Mouse (Mus musculus) adrenal gland (tissue): ENCODE measurements around the gene Stk4.

Experiments
- intact Hi-C: fragments of 180-260 bp; cut with DNase I; formaldehyde crosslinking; loops from one replicate; pipeline ENCODE4 v1.15.1; 2025

Stk4 gene

DNA sequence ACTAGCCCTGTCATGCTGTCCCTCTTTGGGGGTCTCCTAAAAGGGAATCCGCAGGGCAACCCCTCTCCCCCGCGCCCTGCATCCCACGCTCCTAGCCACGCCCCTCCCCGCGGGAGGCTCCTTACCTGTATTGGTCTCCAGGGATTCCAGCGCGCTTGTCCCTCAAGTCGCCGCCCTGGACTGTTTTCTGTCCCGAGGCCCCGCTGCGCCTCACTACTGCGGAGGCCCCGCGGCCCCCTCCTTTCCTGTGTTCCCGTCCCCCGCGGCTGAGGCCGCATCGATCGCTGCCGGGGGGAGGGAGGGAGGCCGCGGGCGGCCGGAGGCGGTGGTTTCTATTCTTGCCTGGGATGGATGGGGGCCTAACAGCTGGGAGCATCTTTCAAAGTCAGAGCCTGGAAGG, 100.8 kb downstream of the Stk4 start, which contains the start of gene Kcns1:
Gene Kcns1 (minus strand): TSS at position 212 of the 400 bp plus-strand sequence.
- intact Hi-C loops, result no loop called here

DNA sequence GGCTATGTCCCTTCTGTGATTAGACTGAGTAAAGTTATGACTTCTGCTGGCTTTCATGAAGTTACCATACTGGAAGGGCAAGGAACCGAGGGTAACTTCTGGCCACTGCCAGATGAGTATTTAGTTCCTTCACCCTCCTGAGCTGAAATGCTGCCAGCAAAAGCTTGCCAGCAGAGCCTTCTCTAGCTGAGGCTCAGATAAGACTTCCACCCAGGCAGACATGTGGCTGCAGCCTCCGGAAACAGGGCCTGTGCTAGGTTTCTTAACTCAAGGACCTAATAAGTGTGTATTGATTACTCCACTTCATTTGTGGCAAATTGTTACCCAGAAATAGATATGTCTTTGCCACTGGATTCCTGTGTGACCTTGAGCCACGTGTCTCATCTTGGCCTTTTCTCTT, 103.3 kb downstream of the Stk4 start:
- intact Hi-C loops, result no loop called here

DNA sequence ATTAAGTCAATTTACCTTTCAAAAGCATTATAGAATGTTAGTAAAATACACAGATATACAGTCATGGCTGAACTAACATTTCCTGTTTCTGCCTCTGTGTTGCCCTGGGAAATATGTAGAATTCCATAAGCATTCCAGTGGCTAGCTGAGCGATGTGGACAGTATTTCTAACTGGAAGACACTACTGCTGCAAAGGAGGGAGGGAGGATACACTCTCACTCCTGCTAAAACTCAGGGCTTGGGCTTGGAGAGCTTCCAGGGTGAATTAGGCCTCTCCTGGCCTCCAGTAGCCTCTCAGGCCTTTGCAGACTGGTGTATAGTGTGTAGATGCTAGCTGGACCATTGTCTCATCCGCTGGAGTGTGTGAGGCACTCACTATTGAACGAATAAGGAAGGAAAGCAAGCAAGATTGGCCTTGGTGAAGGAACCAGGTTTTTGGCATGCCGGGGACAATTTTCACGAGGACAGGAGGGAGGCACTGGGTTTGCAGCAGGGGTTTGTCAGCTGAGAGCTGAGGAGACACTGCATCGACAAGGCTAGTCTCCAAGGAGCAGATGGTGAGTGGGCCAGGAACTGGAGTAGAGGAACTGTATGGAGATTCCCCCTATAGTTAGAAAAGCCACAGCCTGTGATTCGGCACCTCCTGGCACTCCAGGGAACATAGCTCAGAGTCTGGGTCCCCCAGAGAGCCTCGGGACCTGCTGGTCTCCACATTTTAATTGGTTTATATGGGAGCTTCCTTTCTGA, 104.7 kb downstream of the Stk4 start:
- intact Hi-C loops, result no loop called here

DNA sequence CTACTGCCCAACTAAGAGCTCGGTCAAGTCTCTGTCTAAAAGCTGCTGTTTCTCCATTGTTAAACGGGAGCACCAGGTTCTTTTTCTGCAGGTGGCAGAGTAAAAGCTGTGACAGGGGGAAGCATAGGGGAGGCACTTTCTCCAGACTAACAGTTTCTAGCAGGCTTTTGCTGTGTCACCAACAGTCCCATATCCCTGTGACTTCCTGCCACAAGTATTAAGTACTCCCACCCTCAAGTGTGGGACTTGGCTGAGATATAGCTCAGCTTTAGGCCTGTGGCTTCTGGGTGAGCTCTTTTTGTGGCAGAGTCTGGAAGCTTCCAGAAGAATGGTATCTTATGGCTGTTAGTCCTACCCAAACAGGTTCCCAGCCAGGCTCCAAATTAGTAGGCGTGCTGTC, 105.7 kb downstream of the Stk4 start:
- intact Hi-C loops, result no loop called here

DNA sequence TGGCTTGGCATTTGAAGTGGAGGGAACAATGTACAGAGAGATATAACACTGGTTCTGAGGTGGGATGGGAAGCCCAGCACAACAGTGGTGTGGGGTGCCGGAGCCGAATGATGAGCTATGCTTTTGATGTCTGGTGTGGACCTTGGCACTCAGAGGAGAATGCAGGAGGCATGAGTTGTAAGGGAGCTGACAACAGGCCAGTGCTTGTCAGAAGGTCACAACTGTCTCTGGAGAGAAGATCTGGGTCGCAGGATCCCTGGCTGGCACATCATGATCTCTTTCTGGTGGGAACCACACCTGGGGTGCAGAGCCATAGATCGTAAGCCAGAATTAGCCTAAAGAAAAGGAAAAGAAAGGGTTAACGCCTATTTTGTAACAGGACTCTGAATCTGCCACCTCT, 107.7 kb downstream of the Stk4 start:
- intact Hi-C loops, result loop anchor here (2.0 kb wide), 1 partner anchor 41 kb away; no protein-coding TSS in a partner anchor

DNA sequence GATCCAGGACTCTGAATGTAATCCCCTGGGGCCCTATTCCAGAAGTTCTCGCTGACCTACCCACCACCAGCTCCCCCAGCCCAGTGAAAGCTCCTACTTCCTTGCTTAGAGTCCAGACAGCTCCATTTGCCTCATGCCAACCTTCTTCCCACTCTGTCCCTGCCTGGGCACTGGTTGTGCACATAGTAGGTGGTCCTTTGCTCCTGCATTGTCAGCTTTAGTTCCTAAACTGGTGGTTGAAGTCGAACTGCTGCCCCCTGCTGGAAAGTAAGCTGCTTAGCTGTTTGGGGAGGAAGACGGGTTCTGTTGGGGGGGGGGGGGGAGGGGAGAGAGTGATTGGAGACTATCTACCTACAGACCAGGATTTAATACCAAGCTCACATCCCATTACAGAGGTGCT, 110.0 kb downstream of the Stk4 start:
- intact Hi-C loops, result loop anchor here (2.0 kb wide), 1 partner anchor 169 kb away; no protein-coding TSS in a partner anchor

DNA sequence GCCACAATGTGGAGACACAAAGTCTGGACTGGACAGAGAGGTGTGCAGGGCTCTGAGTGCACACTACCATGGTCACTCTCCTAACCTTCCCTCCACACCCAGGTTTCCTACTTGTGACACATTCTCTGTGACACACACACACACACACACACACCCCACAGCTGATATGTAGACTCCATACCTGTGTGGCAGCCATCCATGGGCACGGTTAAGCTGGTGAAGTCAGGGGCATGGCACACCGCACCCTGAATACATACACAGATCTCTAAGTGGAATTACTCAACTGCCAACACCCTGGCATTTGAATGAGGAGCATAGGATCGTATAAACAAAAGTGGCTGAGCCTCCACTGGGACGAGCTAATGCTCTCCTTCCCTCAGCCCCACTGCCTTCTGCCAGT, 110.6 kb downstream of the Stk4 start:
- intact Hi-C loops, result loop anchor here (2.0 kb wide), 1 partner anchor 168 kb away; no protein-coding TSS in a partner anchor

DNA sequence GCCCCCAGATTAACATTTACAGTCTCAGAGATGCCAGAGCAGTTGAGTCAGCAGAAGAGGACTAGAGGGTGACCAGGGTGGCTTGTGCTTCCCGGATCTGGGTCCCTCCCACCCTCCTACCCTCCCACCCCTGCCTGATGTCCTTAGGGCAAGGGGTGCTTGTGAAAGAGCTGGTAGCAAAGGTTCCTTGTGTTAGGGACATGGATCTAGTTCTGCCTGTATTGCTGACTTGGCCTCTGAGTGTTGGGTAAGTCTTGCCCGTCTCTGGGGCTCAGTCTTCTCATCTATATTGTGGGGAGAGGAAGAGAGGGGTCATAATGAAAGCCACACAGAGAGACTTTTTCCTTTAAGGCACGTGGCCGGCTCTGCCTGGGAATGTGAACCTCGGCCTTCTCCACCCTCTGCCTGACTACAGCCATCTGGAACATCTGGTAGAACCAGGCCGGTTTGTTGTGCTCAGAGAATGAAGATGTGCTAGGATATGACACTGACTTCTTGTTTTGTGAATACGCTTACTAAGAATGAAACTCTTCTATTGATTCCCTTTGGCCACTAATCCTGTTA, 112.7 kb downstream of the Stk4 start, which contains the start of gene Wfdc5:
Gene Wfdc5 (minus strand): TSS at position 51 of the 564 bp plus-strand sequence.
- intact Hi-C loops, result no loop called here

DNA sequence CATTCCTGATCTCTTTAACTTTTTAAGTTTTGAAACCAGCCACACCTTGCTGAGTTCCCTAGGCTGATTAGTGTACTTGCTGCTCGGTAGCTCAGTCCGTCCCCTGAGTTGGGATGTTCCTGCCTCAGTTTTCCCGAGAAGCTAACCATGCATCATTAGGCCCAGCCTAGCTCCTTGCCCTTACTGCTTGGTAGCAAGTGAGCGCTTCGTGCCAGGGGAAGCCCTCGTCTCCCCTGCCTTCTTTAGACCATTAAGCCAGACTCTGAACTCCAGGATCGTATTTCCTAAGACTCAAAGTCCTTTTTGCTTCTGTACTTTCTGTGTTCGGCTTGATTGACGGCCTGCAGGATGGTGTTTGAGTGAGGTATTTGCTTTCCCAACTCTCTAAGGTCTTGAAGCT, 113.2 kb downstream of the Stk4 start:
- intact Hi-C loops, result no loop called here

DNA sequence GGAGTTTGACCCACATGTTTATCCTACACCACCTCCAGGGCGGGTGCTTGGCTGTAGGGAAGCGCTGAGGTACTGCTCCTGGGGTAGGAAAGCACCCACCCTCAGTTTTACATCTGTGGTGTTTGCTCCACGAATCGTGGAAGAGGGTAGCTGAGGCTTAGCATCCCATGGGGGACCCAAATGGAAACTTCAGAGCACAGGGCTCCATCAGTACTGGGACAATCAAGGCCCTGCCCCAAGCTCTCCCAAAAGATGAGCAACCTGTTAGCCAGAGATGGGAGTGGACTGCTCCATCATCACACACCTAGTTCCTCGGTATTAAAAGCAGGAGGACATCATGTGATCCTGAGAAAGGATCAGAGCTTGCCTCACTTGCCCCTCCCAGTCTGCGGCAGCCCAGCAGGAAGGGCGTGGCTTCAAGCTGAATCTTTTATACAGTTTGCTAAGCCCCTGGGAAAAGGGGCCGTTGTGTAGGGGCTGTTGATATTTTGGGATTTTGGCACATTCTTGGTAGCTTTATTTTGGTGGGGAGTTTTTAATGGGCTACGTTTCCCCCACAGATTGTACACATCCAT, 114.1 kb downstream of the Stk4 start:
- intact Hi-C loops, result no loop called here

DNA sequence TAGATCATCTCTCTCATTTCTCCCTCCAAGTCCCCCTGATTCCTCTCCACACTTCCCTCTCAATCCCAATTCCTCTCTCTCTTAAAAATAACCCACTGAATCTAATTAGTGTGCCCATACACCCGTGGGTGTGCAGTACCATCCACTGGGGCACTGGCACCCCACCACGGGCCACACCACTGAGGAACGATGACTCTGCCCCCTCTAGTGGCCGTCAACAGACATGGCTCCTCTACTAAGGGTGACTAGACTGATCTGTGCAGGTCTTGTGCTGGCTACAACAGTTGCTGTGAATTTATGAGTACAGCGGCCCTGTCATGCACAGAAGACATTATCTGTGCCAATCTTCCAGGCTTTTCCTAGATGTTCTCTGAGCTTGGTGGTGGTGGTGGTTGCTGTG, 118.6 kb downstream of the Stk4 start:
- intact Hi-C loops, result no loop called here

DNA sequence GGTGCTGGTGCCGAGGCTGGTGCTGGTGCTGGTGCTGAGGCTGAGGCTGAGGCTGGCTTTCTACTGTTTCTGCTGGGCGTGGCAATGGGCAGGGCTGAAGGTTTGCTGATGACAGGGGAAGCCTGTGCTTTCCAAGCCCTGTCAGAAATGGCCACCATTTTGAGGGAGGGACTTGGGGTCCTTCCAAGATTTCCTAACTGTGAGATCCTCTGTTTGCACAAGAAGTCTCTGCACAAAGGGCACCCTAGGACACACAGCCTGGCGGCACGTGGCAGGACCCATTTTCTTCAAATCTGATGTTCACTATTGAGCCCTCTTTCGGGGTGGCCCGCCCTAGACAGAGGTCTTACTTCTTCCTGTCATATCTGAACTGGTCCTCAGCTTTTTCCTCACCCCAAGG, 120.5 kb downstream of the Stk4 start, which contains the start of gene Wfdc12:
Gene Wfdc12 (minus strand): TSS at position 33 of the 400 bp plus-strand sequence.
- intact Hi-C loops, result no loop called here

DNA sequence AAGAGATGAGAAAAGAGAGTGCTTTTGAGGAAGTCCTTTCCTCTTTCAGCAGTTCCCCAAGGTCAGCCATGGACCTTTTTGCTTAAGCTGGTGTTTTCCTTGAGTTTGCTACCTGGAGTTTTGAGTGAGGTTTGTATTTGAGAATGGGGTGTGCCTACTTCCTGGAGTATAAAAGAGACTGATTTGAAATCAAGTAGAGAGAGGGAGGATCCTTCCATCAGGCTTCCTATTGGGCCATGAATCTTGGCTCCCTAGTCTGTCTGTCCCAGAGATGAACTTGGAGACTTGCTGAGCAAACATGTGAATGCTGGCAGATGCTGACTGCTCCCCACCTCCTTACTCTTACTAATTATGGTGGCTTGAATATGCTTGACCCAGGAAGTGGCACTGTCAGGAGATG, 122.2 kb downstream of the Stk4 start:
- intact Hi-C loops, result no loop called here

DNA sequence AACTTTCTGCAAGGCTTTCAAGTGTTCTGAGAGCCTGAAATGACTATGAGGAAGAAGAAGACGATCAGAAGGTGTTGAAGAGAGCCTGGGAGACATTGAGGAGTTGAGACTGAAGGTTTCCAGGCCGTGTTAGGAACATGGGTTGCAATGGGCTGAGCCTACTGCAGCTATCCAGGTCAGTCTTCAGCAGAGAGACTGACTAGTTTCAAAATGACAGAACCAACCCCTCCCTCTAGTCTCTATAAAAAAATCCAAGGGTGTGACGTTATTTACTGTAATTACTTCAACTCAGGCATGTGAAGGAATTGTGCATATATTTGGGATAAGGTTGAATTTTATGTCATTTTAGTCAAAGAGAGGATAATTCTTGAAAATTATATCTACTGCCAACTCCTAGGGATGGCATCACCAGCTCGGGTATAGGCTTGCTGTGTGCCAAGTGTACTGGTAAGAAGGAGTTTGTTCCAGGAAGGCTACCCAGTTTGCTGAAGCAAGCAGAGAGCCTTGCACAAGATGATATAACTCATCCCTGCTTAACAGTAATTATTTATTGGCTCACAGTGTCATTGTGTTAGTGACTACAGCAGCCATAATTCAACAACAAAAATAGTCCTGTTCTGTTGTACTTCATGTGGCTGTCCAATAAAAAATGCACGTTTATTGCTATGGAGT, 125.0 kb downstream of the Stk4 start:
- intact Hi-C loops, result no loop called here

DNA sequence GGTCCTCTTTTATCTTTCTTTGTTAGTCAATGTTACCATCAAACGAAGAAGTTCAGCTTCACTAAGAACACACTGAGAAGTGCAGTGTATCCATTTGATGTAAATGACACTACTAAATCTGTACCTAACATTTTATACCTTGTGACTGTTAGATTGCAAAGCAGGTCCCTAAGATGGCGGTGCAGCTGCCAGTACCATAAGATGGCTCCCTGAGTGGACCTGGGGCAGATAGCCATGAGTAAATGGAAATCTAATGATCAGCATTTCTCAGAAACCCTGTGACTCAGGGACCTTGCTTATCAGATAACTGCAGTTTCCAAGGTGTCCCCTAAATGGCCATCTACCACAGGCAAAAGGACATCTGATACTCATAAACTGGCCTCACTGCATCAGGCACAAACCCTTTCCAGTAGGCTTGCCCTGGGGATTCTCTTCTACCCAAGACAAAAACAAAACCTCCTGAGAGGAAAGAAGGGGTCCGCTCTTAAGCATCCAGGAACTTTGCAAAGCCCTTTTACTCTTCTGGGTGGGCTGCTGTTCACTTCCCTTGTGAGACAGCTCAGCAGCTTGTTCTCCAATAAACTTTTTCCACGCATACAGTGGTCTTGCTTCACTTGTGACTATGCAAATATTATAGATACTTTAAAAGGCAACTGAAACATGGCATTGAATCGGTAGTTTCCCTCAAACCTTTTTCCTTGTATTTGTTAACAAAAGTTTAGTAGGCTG, 126.0 kb downstream of the Stk4 start:
- intact Hi-C loops, result no loop called here

DNA sequence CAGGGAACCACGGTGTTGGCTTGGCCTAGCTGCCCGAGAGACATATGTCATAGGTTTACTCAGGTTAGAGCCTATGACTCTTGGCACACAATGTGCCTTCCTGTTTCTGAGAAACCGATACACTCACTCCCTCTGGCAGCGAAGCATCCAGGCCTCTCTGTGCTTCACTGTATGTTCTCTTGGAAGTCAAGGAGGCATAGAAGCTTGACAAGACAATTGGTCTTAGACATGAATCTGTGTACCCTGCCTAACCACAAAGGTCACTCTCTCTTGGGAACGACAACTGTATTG, 126.5 kb downstream of the Stk4 start:
- intact Hi-C loops, result no loop called here

DNA sequence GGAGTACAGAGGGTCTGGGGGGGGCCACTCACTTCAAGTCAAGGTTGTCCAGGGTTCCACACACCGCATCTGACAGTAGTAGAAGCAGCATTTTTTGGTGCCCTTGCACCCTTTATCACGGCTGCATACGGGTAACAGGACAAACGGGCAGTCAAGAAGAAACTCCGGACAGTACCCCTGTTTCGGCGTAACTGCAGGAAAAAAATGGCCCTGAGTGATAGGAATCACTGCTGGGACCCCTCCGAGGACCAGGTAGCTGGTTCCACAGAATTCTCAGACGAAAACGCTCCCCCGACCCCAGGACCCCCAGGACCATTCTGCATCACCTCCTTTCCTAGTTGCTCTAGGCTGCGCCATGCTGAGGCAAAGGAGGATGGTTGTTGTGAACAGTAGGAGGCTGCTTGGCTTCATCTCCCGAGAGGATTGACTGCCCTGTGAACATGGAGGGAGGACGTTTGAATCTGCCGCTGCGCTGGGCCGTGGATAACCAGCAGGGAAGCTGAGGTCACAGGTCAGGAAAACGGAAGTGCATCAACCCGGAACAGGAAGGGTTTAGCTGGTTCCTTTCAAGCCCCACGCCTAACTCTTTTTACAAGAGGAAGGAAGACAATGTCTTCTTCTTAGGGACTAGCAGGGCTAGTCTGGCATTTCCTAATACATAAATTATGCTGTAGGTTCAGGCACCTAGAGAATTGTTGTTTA, 129.7 kb downstream of the Stk4 start, which contains the start of gene Wfdc15a:
Gene Wfdc15a (minus strand): TSS at position 505 of the 702 bp plus-strand sequence.
- intact Hi-C loops, result no loop called here
